Mouse (Mus musculus) spleen, postnatal 4 days (tissue): ENCODE data around the gene Zfp827.

Experiments used
- DNase-seq, 2 experiments: peaks; one replicate each; pipeline ENCODE4 v3.0.0; 2022; ENCODE audit warnings: low spot score in 2 of 2

Gene Zfp827

DNA sequence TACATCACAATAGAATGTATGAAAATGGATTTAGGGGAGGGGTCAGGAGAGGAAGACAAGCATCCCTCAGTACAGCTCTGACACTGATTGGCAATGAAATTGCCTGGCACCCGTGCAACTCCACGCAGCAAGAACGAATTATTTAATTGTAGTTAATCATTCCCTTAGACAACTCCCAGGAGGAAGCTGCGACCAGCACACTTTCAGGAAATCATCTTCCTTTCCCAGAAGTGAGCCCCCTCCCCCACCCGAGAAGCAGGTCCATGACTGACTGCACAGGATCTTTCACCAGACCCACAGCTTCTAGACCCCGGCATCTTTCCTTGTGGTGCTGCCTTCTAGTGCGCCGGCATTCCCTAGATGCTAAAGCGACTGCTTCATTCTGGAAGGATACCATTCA, 183.4 kb downstream of the Zfp827 start:
- no peak for DNase-seq

- DNase-seq = no peak
Observed at GRCm38 (mm10) chr8:79222106-79222751, 194.0 kb downstream of the Zfp827 start.

DNA sequence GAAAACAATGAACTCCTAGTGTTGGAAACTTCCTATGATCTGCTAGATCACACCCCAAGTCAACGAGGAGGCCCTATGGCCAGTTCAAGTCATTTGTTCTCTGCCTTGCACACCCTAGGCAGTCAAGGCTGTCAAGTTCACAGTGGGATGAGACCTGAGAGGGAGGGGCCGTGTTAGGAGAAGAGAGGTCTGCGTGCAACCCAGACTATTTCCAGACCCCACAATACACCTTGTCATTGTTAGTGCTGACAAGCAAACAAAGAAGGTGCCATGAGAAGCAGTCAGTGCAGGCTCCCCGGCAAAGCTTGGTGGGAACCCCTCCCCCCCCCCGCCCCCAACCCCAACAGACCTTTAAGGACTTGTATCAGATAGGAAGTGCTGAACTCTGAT, 194.5 kb downstream of the Zfp827 start:
- DNase-seq = no peak

DNA sequence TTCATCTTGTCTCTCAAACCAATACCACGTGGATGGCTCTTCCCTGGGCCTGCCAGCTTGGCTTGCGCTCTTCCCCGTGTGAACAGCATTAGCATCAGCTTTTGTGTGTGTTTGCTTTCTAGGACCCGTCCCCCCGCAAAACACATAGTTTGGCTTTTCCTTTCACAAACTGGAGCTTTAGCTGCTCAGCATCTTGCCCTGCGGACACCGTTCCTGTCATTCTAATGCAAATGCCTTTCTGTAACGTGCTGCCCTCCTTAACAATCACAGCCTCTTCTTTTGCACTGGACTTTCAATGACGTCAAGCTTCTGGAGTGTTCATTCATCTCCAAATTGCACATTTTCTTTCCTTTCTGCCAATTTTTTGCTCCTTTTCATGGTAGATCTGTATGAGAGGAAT, 196.1 kb downstream of the Zfp827 start:
- no peak for DNase-seq

- DNase-seq = no peak
Observed at GRCm38 (mm10) chr8:79225586-79225985, 197.3 kb downstream of the Zfp827 start.

DNA sequence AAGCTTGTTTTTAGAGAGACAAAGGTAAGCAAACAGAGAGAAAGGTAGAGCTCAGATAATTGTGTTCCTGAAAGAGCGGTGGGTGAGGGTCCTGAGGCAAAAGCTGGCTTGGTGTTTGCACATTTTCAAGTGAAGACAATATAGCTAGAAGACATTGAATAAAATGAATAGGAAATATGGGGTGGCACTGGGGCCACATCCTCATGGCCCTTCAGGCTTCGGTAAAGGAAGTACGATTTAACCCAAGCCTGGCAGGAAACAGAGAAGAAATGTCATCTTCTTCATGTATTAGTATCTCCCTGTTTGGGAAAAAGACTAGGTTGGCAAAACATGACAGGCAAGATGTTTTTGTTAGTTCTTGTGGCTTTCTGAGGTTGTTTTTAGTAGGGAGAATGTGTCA, 197.8 kb downstream of the Zfp827 start:
- no peak for DNase-seq

DNA sequence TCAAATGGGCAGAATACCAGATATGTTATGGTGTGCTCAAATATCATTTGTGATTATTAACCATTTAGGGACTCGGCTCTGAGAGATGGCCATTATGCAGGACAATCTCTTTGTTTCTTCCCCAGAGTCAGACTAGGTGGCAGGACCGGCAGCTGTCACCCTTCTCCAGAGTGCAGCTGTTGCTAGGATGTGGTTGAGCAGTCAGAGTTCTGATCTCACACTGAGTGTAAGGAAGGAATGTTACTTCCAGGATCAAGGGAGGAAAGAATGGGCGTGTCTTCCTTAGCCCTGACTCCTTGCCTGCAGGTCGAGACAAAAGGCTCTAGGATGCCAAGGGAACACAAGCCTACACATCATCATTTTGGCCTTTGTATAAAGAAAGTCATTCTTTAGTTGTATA, 199.0 kb downstream of the Zfp827 start:
- no peak for DNase-seq

DNA sequence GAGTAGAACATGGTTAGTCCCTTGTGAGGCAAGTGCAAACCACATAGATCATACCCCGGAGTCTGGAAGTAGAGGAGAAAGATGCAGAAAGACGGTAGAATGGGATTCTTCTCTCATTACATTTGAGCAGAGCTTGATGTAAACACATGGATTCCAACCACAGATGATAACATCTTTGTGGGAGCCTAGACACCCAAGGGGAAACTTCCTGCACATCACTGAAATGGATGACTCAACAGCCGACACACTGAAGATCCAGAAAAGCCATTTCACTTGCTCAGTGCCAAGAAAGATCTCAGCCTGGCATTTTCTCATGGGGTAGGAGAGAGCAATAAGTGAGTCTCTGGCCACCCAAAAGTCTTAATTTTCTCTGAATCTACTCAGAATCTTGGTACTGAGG, 199.7 kb downstream of the Zfp827 start:
- DNase-seq = no peak

DNA sequence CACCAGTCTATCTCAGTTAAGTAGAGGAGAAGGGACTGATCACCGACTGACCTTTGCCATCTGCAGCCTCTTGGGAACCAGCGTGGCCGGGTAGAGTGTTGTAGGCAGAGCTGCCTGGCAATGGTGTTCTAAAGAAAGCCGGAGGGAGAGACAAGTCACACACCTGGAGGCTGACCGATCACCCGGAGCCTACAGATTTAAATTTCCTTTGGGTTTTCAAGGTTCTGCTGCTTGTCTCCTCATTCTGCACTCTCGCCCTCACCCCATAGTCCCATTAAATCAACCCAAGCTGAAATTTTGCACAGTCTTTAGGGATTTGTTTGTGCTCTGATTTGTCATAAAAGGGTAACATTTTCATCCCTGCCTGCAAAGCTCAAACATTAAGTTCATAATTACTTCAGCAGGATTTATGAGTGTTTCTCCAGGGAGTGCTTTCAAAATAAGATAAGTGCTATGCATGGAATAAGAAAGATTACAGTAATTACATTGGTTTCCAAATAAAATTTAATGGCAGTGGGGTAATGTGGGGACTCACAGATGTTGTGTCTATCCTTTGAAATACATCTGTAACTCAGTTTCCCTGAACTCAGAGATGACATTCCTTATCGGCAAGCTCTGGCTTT, 201.1 kb downstream of the Zfp827 start:
- DNase-seq = no peak

- DNase-seq = no peak
Observed at GRCm38 (mm10) chr8:79239320-79239719, 211.1 kb downstream of the Zfp827 start.

DNA sequence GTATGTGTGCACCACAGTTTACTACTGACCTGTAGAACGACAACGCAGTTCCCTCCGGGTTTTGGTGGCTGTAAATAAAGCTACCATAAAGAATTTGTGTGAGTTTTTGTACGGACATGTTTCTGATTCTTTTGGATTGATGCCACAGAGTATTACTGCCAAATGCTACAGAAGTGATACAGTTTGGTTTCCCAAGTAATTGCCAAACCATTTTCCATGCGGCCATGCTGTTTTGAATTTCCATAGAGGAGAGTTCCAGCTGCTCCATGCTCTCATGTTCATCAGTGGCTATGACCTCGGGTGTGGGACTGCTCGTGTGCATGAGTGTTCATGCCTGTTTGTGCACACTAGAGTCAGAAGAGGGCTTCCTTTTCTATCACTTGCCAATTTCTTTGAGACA, 211.8 kb downstream of the Zfp827 start:
- DNase-seq = no peak
